Mouse (Mus musculus): Measurements from ENCODE around the gene Gpr4.

The Gpr4 gene

GRCm38 (mm10) chr7:19227883-19228792 is 15.8 kb downstream of the Gpr4 start, which contains the start of gene Opa3:
Gene Opa3, plus strand, starts transcription at chr7:19228334.
- DNase-seq (ENCODE audit: low spot score in 2 of 2), result peak; percentile 99

GRCm38 (mm10) chr7:19228793-19229148 is 16.4 kb downstream of the Gpr4 start:
- DNase-seq (ENCODE audit: low spot score in 2 of 2), result no peak

DNA sequence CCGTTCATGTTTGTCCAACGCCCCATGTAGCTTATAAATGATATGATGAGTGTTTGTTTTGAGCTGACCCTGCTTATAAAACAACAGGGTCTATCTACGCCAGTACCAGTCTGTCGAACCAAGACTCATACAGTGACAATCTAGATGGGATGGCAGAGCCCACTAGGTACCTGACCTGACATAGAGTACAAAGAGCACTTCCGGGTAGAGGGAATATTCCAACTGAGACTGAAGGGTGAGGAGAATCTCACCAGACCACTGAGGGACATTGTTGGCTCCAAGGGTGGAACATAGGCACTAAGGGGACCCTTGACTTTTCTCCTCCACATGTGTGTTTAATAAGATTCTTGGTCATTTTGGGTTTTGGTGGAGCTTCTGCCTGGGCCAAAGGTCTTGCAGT is 17.1 kb downstream of the Gpr4 start:
- no peak for DNase-seq (ENCODE audit: low spot score in 2 of 2)

DNA sequence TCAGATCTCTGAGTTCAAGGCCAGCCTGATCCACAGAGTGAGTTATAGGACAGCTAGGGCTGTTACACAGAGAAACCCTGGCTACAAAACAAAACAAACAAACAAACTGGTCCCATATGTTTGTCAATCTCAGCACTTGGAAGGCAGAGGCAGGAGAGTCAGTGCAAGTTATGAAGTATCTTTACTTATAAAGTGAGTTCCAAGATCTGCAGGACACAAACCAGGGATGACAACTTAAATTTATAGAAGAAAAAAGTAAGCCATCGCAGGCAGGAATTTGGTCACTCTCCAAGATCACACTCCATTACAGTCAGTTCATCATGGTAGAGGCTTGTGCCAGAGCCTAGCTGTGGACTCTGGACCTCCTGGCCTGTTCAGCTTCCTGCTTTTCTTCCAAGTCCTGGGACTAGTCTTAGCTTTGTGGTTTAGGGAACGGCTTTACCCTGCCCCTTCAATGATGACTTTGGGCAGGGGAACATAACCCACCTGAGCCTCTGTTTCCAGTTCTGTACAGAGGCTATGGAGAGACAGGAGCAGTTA is 17.8 kb downstream of the Gpr4 start:
- DNase-seq (ENCODE audit: low spot score in 2 of 2), result no peak

GRCm38 (mm10) chr7:19230899-19231298 is 18.6 kb downstream of the Gpr4 start:
- no peak for DNase-seq (ENCODE audit: low spot score in 2 of 2)

DNA sequence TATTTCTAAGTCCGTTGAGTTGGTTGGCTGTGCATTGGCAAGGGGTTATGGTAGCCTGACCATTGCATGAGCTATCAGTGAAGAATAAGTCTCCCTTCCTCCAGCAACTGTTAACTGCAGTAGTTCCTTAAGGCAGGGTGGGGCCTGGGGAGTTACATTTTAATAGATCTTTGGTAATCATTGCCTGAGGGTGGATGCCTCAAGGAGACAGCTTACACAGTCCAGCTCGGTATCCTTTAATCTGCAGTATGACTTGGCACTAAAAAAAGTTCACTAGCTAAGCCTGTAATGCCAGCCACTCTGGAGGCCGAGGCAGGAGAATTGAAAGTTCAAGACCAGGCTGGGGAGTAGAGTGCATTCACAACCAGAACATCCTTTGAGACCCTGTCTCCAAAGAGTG is 19.5 kb downstream of the Gpr4 start:
- no peak for DNase-seq (ENCODE audit: low spot score in 2 of 2)

DNA sequence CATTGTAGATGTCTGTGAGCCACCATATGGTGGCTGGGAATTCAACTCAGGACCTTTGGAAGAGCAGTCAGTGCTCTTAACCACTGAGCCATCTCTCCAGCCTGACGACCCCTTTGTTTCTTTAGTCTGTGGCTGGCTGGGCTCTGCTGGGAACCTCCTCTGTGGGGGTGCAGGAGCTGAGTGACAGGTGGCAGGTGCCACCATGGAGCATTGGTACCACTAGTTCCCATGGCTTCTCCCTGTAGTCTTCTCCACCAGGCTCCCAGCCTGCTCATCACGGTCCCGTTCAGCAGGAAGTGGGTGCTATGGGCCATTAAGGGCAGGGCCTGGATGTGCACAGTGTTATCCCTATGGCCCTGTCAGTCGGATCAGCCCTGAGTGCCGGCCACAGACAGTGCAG is 22.3 kb downstream of the Gpr4 start:
- DNase-seq (ENCODE audit: low spot score in 2 of 2), result no peak

- DNase-seq (ENCODE audit: low spot score in 2 of 2), result no peak
Observed at GRCm38 (mm10) chr7:19235092-19235671, 22.8 kb downstream of the Gpr4 start.

DNA sequence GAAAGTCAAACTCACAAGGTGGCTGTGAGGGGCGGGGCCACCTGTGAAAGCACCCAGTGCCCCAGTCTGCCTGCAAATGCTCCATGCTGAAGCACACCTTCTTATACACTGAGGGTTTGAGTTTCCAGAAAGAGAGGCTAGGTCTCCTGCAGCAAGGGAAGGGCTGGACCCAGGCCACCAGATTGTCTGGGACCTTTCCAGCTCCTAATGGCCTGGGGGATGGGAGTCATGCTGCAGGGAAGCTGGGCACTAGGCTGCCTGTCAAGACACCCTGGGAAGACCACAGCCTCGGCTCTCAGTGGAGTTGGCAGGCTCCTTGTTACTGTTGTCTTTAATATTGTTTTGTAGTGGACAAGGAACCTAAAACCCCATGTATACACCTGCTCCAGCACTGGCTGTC is 24.1 kb downstream of the Gpr4 start:
- DNase-seq (ENCODE audit: low spot score in 2 of 2), result no peak

DNA sequence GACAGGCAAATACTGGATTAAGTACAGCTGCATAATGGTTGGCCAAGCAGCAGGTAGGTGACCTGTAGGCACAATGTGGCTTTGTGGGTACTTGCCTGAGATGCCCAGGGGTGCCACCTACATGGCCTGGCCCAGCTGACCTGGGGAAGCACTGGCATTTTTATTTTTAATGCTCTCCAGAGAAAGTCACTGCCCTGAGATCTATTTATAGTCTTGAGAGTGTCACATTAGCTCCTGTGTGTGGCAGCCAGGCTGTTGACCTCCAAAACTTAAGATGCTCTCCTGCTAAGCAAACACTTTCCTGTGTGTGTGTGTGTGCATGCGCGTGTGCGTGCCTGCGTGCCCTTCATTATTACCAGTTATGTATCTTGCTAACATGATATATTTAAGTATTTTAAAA is 26.0 kb downstream of the Gpr4 start:
- DNase-seq (ENCODE audit: low spot score in 2 of 2), result no peak

DNA sequence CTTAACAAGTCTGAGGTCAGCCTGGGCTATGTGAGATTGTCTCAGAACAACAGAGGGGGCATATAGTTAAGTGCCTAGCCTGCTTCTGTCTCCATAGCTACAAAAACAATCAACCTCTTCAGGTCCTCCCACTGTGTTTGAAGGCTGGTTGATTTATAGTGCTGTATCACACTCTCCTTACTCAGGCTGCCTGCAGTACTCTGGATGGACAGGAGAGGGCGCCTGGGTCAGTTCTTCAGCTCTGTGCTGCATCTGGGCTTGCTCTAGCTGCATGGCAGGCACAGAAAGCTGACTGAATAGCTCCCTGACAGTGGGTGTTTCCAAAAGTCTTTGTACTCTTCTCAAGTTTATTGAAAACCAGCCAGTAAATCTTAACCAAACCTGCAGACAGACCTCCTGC is 27.1 kb downstream of the Gpr4 start:
- peak; percentile 82 to 89 for DNase-seq (ENCODE audit: low spot score in 2 of 2)

DNA sequence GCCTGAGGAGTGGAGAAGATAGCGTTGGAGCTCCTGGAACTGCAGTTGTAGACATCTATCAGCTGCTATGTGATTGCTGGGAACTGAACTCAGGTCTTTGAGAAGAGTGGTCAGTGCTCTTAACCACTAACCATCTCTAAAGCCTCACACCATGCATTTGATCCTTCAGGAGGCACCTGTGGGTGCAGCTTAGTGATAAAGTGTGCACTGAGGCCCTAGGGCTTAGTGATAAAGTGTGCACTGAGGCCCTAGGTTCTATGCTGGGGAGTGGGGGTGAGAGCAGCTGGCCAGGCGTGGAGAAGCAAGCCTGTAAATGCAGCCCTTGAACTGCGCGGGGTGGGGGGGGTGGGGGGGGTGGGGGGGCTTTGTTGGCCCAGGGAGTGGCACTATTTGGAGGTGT is 27.6 kb downstream of the Gpr4 start:
- no peak for DNase-seq (ENCODE audit: low spot score in 2 of 2)

DNA sequence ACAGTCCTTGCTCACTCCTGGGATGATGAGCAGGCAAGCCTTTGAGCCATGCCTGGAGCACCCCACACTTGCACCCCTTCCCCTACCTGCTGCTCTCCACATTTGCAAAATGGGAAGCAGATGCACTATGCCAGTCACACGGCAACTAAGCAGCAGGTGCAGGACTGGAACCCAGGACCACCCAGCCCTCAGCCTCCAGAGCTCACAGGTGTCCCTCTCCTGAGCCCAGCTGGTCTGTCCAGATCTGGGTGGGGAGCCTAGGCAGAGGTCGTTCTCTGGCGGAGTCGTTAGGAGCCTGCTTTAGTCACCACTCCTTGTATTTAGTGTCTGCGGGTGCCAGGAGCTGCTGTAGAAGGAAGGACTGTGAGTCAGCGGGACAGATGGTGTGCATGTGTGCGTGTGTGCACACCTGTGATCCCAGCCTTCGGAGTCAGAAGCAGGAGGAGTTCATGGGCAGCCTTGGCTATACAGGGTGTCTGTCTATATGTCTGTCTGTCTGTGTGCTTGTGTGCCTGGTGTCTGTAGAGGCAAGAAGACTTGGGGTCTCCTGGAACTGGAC is 28.6 kb downstream of the Gpr4 start:
- no peak for DNase-seq (ENCODE audit: low spot score in 2 of 2)

DNA sequence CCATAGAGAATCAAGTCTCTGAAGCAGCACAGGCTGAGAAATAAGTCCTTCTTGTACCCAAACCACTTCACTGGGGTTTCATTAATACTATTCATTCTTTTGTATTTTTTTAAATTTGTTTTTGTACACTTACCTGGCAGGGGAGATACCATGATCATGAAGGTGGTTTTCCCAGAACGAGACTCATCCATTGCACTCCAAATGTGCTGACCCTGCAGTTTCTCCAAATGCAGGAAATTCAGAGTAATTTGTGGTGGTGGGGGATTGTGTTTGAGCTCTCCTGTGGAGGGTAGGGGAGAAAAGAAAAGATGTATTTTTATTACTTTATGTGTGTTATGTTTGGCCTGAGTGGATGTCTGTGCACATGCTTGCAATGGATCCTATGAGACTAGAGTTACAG is 29.7 kb downstream of the Gpr4 start:
- DNase-seq (ENCODE audit: low spot score in 2 of 2), result no peak

DNA sequence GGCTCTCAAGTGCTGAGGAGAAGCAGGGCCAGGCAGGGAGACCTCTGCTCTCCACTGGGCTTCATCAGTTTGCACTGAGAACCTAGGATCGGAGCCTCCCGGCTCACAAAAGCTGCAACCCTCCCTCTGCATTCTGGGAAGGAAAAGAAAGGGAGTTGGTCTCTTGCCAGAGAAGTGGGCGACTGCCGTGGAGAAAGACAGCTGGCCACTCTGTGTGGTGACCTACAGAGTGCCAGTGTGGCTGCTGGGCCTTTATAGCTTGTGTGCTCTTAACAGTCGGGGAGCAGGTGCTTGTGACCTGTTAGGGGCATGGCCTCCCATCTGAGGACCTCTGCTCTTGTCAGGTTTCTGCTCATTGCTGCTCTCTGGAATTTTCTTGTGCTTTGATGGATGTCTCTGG is 31.5 kb downstream of the Gpr4 start:
- DNase-seq (ENCODE audit: low spot score in 2 of 2), result no peak

- DNase-seq (ENCODE audit: low spot score in 2 of 2), result no peak
Observed at GRCm38 (mm10) chr7:19245083-19245482, 32.7 kb downstream of the Gpr4 start.

DNA sequence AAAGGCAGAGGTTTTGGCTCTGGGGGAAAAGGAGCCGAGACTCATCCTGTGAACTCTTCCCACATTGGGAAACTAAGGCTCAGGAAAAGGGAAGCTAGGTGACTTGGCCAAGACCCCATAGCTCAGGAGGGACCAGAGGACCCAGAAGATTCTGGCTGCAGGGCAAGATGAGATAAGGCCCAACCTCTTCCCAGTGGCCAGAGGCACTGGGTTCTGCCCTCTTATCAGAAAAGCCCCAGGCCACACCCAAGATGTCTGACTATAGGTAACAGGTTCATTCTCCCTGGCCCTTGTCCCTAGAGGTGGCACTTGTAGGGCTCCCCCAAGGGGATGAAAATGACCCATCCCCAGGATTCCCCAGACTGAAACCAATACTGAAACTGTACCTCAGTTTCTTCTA is 34.5 kb downstream of the Gpr4 start:
- no peak for DNase-seq (ENCODE audit: low spot score in 2 of 2)

GRCm38 (mm10) chr7:19247511-19247910 is 35.2 kb downstream of the Gpr4 start:
- DNase-seq (ENCODE audit: low spot score in 2 of 2), result no peak

GRCm38 (mm10) chr7:19252078-19252477 is 39.7 kb downstream of the Gpr4 start:
- DNase-seq (ENCODE audit: low spot score in 2 of 2), result no peak

GRCm38 (mm10) chr7:19253437-19253836 is 41.1 kb downstream of the Gpr4 start:
- no peak for DNase-seq (ENCODE audit: low spot score in 2 of 2)

DNA sequence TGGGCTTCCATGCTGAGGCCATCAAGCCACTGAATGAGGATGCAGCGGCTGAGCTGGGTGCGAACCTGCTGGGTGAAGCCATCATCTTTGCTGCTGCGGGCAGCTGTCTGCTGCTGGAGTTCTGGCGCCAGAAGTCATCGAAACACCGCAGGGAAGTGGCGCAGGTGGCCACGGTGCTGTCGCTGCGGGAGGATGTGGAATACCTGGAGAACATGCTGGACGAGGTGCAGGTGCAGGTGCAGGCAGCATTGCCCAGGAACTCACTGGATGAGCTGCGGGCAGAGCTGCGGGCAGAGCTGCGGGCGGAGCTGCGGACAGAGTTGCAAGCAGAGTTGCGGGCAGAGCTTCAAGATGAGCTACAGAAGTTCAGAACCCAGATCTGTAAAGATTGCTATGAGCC is 43.1 kb downstream of the Gpr4 start:
- no peak for DNase-seq (ENCODE audit: low spot score in 2 of 2)

- no peak for DNase-seq (ENCODE audit: low spot score in 2 of 2)
Observed at GRCm38 (mm10) chr7:19256567-19256966, 44.2 kb downstream of the Gpr4 start.

All from natural killer cell, adult 2 months (primary cell).